Mouse (Mus musculus): ENCODE measurements around the gene Abl1. TPM values are rescaled to one million over a fixed set of nuclear protein-coding genes. Genes with fewer than 3 reads are reported as not detected.

The Abl1 gene
- polyA plus RNA-seq, 1 experiment: 39.9 TPM

DNA sequence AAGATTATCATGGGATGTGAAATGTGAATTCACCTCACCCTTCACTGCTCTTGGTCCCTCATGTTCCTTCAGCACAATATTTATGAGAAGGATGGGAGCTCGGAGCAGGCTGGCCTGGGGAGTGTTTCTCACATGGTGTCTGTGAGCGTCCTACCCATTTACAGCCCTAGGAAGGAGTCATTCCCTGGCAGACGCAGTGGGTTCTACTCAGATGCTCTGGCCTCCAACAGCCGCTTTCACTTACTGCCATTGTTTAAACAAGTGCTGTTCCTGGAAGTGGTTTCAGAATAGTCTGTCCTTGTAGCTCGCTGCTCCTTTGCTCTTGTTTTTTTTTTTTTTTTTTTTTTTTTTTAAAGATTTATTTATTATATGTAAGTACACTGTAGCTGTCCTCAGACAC is 45.4 kb downstream of the Abl1 start:
- no peaks in the 10 kb centered on the region for H3K4me1 ChIP-seq (ENCODE audit: control insufficient read depth, insufficient read depth, low read length)
- H3K4me3 ChIP-seq (ENCODE audit: insufficient read depth, low read length): no peak overlapping the region
- TF ChIP-seq POLR2A (IDR thresholded peaks at IDR 0.05; ENCODE audit: extremely low read depth, insufficient read depth, low read length) (no peak), CTCF (IDR thresholded peaks at IDR 0.05; ENCODE audit: extremely low read depth, insufficient read depth, low read length) (no peak)
- no peak overlapping the region for H3K27ac ChIP-seq (ENCODE audit: insufficient read depth, low read length)

DNA sequence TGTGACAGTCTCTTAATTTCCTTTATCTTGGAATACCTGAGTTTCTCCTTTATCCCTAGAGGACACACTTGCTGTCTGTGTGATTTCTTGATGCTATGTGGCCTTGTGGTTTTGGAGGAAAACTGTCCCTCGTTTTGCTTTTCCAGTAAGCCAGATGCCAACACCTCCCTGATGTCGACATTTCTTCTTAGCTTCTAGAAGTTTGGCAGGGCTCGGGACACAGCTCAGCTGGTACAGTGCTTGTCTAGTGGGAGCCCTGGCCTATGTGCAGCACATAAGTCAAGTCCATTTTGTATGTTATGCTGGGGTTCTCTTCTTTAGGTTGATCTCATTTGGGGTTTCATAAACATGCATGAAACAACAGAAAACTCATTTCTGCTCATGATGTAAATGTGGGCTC is 50.9 kb downstream of the Abl1 start:
- H3K27ac ChIP-seq (ENCODE audit: insufficient read depth, low read length): no peak overlapping the region
- TF ChIP-seq POLR2A (IDR thresholded peaks at IDR 0.05; ENCODE audit: extremely low read depth, insufficient read depth, low read length): no peak
- TF ChIP-seq CTCF (IDR thresholded peaks at IDR 0.05; ENCODE audit: extremely low read depth, insufficient read depth, low read length): no peak
- no peaks in the 10 kb centered on the region; the same call in 1 of the 2 replicates for H3K4me1 ChIP-seq (ENCODE audit: control insufficient read depth, insufficient read depth, low read length)
- H3K4me3 ChIP-seq (ENCODE audit: insufficient read depth, low read length): no peak overlapping the region

DNA sequence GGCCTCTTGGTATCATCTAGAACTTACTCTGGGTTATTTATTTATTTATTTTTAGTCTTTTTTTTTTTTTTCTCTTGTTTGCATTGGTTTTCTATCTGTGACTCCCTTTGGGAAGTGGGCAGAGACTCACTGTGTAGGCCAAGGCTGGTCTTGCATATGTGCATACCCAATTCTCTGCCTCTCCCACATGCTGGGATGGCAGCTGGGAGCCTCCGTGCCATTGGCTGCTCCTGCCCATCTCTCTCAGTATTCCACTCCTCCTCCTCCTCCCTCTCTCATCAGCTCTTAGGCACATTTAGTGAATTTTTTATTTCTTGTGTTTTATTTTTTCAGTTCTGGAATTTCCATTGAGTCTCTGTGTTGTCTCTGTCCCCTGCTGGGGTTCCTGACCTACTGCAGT is 53.6 kb downstream of the Abl1 start:
- no peak overlapping the region for H3K4me3 ChIP-seq (ENCODE audit: insufficient read depth, low read length)
- no peak overlapping the region for H3K27ac ChIP-seq (ENCODE audit: insufficient read depth, low read length)
- peaks cover 1% of the 10 kb centered on the region; the same call in 1 of the 2 replicates for H3K4me1 ChIP-seq (ENCODE audit: control insufficient read depth, insufficient read depth, low read length)
- TF ChIP-seq POLR2A (IDR thresholded peaks at IDR 0.05; ENCODE audit: extremely low read depth, insufficient read depth, low read length) (no peak), CTCF (IDR thresholded peaks at IDR 0.05; ENCODE audit: extremely low read depth, insufficient read depth, low read length) (no peak)

DNA sequence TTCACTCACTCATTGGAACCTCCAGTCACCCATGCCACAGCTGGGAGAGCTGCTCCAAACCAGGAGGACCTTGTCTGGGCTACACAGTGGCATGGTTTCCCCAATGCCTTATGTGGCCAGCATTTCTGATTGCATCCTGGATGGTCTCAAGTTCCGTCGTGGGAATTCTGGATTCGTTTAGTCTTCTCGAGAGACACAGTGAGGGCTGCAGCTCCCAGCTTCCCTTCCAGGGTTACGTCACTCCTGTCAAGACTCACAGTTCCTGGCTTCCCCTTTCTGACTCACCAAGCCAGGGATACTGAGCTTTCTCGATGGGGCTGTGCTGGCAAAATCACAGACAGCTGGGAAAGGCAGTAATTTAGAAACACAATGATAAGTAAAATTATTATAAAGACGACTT is 54.0 kb downstream of the Abl1 start:
- TF ChIP-seq POLR2A (IDR thresholded peaks at IDR 0.05; ENCODE audit: extremely low read depth, insufficient read depth, low read length) (no peak), CTCF (IDR thresholded peaks at IDR 0.05; ENCODE audit: extremely low read depth, insufficient read depth, low read length) (no peak)
- H3K4me1 ChIP-seq (ENCODE audit: control insufficient read depth, insufficient read depth, low read length): peaks cover 1% of the 10 kb centered on the region; the same call in 1 of the 2 replicates
- no peak overlapping the region for H3K4me3 ChIP-seq (ENCODE audit: insufficient read depth, low read length)
- H3K27ac ChIP-seq (ENCODE audit: insufficient read depth, low read length): no peak overlapping the region

DNA sequence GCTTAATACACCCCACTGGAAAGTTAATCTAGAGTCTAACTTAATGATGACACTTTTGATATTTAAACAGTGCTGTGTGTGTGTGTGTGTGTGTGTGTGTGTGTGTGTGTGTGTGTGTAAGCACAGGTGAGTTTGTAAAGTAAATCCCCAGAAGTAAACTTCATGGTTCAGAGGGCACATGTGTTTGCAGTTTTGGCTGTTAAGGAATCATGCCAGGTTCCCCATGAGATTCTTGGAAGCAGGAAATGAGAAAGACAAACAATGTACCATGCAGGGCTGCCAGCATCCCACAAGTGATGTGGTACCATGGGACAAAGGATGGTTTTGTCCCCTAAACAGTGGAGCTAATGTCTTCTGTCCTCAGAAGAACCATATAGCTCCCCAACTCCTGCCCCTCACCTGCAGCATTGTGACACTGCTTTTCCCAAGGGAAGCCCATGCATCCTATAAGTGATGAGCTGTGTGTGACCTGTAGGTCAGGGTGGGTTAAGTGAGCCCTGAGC is 57.6 kb downstream of the Abl1 start:
- TF ChIP-seq POLR2A (IDR thresholded peaks at IDR 0.05; ENCODE audit: extremely low read depth, insufficient read depth, low read length): no peak
- TF ChIP-seq CTCF (IDR thresholded peaks at IDR 0.05; ENCODE audit: extremely low read depth, insufficient read depth, low read length): no peak
- Histone ChIP-seq H3K27ac (ENCODE audit: insufficient read depth, low read length) (peak overlapping the region; percentile 87), H3K4me3 (ENCODE audit: insufficient read depth, low read length) (no peak overlapping the region), H3K4me1 (ENCODE audit: control insufficient read depth, insufficient read depth, low read length) (peaks cover 9% of the 10 kb centered on the region)

DNA sequence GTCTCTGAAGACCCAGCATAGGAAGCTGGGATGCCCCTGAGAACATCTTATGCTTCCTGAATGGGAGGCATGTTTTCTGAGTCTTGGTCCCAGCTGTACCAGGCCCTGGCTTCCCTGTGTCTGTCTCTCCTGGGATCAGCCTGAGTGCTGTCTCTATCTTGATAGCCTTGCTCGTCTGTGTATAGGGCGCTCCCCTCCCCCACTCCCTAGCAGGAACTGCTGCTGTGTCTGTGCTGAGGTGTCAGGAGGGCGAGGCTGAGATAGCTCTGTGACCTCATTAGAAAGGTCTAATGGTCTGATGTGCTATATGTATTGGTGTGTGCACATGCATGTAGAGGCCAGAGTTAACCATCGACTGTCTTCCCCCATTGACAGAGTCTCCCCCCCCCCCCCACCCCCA is 58.7 kb downstream of the Abl1 start:
- Histone ChIP-seq H3K4me3 (ENCODE audit: insufficient read depth, low read length) (no peak overlapping the region), H3K27ac (ENCODE audit: insufficient read depth, low read length) (peak overlapping the region; percentile 13; the same call in 1 of the 2 replicates), H3K4me1 (ENCODE audit: control insufficient read depth, insufficient read depth, low read length) (peaks cover 9% of the 10 kb centered on the region)
- TF ChIP-seq POLR2A (IDR thresholded peaks at IDR 0.05; ENCODE audit: extremely low read depth, insufficient read depth, low read length) (no peak), CTCF (IDR thresholded peaks at IDR 0.05; ENCODE audit: extremely low read depth, insufficient read depth, low read length) (no peak)

DNA sequence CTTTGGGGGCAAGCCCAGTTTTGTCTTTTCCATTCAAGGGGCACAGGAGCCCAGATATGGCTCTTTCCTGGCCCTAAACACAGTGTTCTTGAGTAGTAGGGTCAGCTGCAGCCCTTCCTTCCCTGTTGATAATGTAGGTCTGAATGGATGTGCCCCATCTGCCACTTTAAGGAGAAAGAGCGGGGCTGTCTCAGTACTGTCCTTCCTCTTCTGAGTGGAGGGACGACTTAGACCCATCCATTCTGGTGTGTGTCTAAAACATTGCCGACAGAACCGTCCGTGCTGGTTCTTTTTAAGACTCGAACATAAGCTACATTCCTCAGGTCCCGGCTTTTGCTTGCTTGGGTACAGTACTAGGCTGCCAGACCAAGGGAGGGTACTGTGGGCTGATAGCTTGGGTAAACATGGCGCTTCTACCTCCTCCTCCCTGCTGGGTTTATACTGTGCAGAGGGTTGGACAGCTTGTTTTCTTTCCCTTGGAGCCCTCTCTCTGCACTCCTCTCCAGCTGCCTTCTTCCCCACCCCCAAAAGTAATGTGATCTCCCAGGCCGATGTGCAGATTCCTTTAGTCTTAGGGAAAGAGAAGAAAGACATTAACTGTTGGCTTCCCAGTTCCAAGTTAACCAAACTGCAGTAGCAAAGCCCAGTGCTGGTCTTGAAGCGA is 61.0 kb downstream of the Abl1 start:
- no peak overlapping the region for H3K4me3 ChIP-seq (ENCODE audit: insufficient read depth, low read length)
- TF ChIP-seq POLR2A (IDR thresholded peaks at IDR 0.05; ENCODE audit: extremely low read depth, insufficient read depth, low read length): no peak
- TF ChIP-seq CTCF (IDR thresholded peaks at IDR 0.05; ENCODE audit: extremely low read depth, insufficient read depth, low read length): no peak
- no peak overlapping the region for H3K27ac ChIP-seq (ENCODE audit: insufficient read depth, low read length)
- peaks cover 9% of the 10 kb centered on the region for H3K4me1 ChIP-seq (ENCODE audit: control insufficient read depth, insufficient read depth, low read length)

DNA sequence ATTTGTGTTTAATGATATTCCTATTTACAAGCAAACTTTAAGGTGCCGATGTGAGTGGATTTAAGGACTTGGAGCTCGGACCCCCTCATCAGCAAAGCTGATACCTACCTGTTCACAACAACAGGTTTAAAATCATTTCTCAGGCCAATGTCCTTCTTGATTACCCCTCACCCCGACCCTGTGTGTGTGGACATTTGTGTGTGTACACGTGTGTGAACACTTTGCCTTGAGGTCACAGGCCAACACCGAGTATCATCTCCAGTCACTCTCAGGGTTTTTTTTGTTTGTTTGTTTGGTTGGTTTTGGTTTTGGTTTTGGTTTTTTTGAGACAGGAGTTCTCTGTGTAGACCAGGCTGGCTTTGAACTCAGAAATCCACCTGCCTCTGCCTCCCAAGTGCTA is 62.0 kb downstream of the Abl1 start:
- Histone ChIP-seq H3K4me1 (ENCODE audit: control insufficient read depth, insufficient read depth, low read length) (peaks cover 9% of the 10 kb centered on the region), H3K4me3 (ENCODE audit: insufficient read depth, low read length) (no peak overlapping the region), H3K27ac (ENCODE audit: insufficient read depth, low read length) (no peak overlapping the region)
- TF ChIP-seq CTCF (IDR thresholded peaks at IDR 0.05; ENCODE audit: extremely low read depth, insufficient read depth, low read length): no peak
- no peak for TF ChIP-seq POLR2A (IDR thresholded peaks at IDR 0.05; ENCODE audit: extremely low read depth, insufficient read depth, low read length)

DNA sequence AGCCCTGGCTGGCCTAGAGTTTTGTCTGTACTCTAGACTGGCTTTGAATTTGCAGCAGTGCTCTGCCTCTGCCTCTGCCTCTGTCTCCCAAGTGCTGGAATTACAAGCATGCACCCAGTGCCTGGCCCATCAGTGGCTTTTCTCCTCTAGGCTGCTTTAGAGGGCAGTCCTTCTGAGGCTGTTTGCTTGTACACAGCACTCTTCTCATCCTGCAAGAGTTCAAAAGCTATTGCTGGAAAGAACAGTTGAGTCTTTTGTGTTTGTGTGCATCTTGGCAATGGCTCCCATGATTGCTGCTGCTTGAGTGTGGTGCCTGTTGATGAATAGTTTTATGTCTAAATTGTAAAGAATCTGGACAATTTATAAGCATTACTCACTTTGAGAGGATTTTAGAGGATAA is 69.3 kb downstream of the Abl1 start:
- Histone ChIP-seq H3K4me1 (ENCODE audit: control insufficient read depth, insufficient read depth, low read length) (no peaks in the 10 kb centered on the region), H3K4me3 (ENCODE audit: insufficient read depth, low read length) (no peak overlapping the region), H3K27ac (ENCODE audit: insufficient read depth, low read length) (no peak overlapping the region)
- TF ChIP-seq POLR2A (IDR thresholded peaks at IDR 0.05; ENCODE audit: extremely low read depth, insufficient read depth, low read length): no peak
- TF ChIP-seq CTCF (IDR thresholded peaks at IDR 0.05; ENCODE audit: extremely low read depth, insufficient read depth, low read length): no peak

DNA sequence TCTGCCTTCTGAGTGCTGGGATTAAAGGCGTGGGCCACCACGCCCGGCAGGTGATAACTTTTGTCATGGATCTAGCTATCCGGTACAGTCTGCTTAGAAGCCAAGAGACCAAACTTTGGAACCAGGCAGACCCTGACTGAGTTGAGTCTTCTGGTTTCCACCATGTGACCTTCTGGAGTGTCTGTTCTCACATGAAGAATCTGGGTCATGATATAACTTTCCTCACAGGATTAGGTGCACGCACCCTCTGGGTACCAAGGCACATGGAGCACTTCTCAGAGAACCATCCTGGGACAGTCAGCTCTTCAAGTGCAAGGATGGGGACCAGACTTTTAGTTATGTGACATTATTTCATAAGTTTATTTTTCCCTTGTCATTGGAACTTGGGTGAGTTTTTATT is 70.8 kb downstream of the Abl1 start:
- H3K4me3 ChIP-seq (ENCODE audit: insufficient read depth, low read length): no peak overlapping the region; the same call in 1 of the 2 replicates
- TF ChIP-seq CTCF (IDR thresholded peaks at IDR 0.05; ENCODE audit: extremely low read depth, insufficient read depth, low read length): no peak
- no peak for TF ChIP-seq POLR2A (IDR thresholded peaks at IDR 0.05; ENCODE audit: extremely low read depth, insufficient read depth, low read length)
- no peaks in the 10 kb centered on the region for H3K4me1 ChIP-seq (ENCODE audit: control insufficient read depth, insufficient read depth, low read length)
- no peak overlapping the region for H3K27ac ChIP-seq (ENCODE audit: insufficient read depth, low read length)
